10 mouse cellular contexts compared by ENCODE assay signal in the genomic region with DNA sequence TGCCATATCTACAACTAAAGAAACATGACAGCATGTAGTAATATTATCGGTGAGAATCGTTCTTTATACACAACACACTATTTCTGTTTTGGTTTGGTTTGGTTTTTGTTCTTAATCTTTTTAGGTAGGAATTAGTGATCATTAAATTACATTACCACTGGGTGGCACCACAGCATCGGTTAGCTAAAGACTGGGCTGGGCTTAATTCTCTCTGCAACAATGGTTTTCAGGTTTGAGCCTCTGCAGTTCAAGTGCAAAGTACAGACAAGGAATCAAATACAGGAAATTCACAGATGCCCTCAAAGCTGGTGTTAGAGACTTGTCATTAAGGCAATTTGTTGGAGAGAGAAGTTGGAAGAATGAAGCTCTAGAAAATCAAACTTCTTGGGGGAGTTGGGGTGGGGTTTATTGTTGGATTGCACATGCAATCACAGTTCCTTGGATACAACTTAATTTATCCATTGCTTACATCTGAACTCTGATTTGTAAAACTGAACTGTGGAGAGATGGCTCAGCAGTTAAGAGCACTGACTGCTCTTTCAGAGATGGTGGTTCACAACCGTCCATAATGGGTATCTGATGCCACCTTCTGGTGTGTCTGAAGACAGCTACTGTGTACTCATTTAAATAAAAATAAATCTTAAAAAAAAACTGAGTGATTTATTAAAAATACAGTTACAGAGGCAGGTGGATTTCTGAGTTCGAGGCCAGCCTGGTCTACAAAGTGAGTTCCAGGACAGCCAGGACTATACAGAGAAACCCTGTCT. TPM values are rescaled to one million over a fixed set of nuclear protein-coding genes. Genes with fewer than 3 reads are reported as not detected.
A peak's percentile ranks its signal among the peaks of the same experiment; 100 is the strongest.
DNase-seq lines count a peak whose midpoint lies in the region; ATAC-seq and TF ChIP-seq lines count a peak whose summit lies in the region.
"Had no signal": no experiment of that assay in that cellular context is flagged by ENCODE, and none has a peak within 500 bp of the region (broad histone marks: within the 10 kb centered on the region; RNA-seq: fewer than 3 reads in every experiment).

No protein-coding gene starts in this region.

- no peak overlapping the region for H3K27ac ChIP-seq in forebrain, embryonic 16.5 days (ENCODE audit: low read length)
- peak overlapping the region; percentile 24; the same call in 1 of the 2 replicates for H3K27ac ChIP-seq in small intestine, adult 2 months (ENCODE audit: insufficient read depth, low read depth, low read length)

- TF ChIP-seq POLR2A in small intestine, adult 2 months (IDR thresholded peaks at IDR 0.05; ENCODE audit: low read depth, low read length): no peak

- peak; percentile 61 for DNase-seq in adrenal gland, postnatal 14 days
- no peak for DNase-seq in adrenal gland, postnatal 4 days (ENCODE audit: low spot score in 2 of 2)
- peak; percentile 89 for DNase-seq in CD4-positive, CD25-positive, alpha-beta regulatory T cell, adult 2 months (ENCODE audit: low read depth, low spot score)
- peak; percentile 62 for DNase-seq in c-Kit-positive CD71-positive TER-119-positive erythroid progenitor cells, embryonic 14.5 days (ENCODE audit: low spot score)
- DNase-seq in kidney, adult 9 months: peak; percentile 77
- DNase-seq in lung, postnatal 36 days: peak; percentile 76

- TF ChIP-seq CTCF in small intestine, adult 2 months (IDR thresholded peaks at IDR 0.05; ENCODE audit: extremely low read depth, insufficient read length, insufficient replicate concordance, low read depth, low read length): no peak

- no peak overlapping the region for H3K4me3 ChIP-seq in forebrain, embryonic 16.5 days (replicated peaks; ENCODE audit: low read length)
- H3K4me3 ChIP-seq in small intestine, adult 2 months (ENCODE audit: low read depth, low read length): no peak overlapping the region

- H3K4me2 ChIP-seq in forebrain, embryonic 16.5 days (ENCODE audit: low read length): no peak overlapping the region

- no peaks in the 10 kb centered on the region for H3K36me3 ChIP-seq in forebrain, embryonic 16.5 days (ENCODE audit: control insufficient read depth, insufficient read depth)
- H3K36me3 ChIP-seq in small intestine, adult 2 months (ENCODE audit: control insufficient read depth, insufficient read depth, low read length): no peaks in the 10 kb centered on the region

- WGBS in forebrain, embryonic 16.5 days: 32% methylated on average over 5 of the region's 5 CpGs
- 18% methylated on average over 5 of the region's 5 CpGs for WGBS in small intestine, adult 2 months

- H3K9me3 ChIP-seq in forebrain, embryonic 16.5 days (ENCODE audit: control insufficient read depth, low read length): no peaks in the 10 kb centered on the region

- no peak overlapping the region for H3K9ac ChIP-seq in forebrain, embryonic 16.5 days (replicated peaks; ENCODE audit: low read depth, low read length)

- peak; percentile 70; the same call in 1 of the 2 replicates for ATAC-seq in forebrain, embryonic 16.5 days

- H3K27me3 ChIP-seq in forebrain, embryonic 16.5 days (replicated peaks; ENCODE audit: control insufficient read depth, insufficient read depth, low read length): no peaks in the 10 kb centered on the region
- no peaks in the 10 kb centered on the region for H3K27me3 ChIP-seq in small intestine, adult 2 months (ENCODE audit: control insufficient read depth, insufficient read depth, low read length)

- H3K4me1 ChIP-seq in forebrain, embryonic 16.5 days (replicated peaks; ENCODE audit: control insufficient read depth, insufficient read depth, low read length): no peaks in the 10 kb centered on the region
- H3K4me1 ChIP-seq in small intestine, adult 2 months (ENCODE audit: control insufficient read depth, insufficient read depth, insufficient read length, low read length): peaks cover 7% of the 10 kb centered on the region; the same call in 1 of the 2 replicates

RNA-seq across cellular contexts. Expression of a gene that starts 2.5 kb away (rescaled TPM):
- total RNA-seq in adrenal gland, postnatal 14 days (2021): not detected in 2 replicates
- not detected for total RNA-seq in adrenal gland, postnatal 4 days (2021)
- polyA plus RNA-seq in forebrain, embryonic 16.5 days (2015; fragmentation: Nextera tagmentation; extraction: Ambion mirVana): not detected in 2 replicates
- not detected in 2 replicates for polyA plus RNA-seq in small intestine, adult 2 months (2012; rRNA removed)
- polyA plus RNA-seq: large intestine, adult 2 months; stomach, embryonic 16.5 days had no signal

RNA-seq across cellular contexts. Expression of a gene that starts 7.2 kb away (rescaled TPM):
- total RNA-seq in adrenal gland, postnatal 14 days (2021): 32.2 and 55.5 TPM in 2 replicates
- total RNA-seq in adrenal gland, postnatal 4 days (2021): 10 to 100 TPM; 15.6 to 16.4 TPM
- polyA plus RNA-seq in forebrain, embryonic 16.5 days (2015; fragmentation: Nextera tagmentation; extraction: Ambion mirVana): 7.4 and 7.8 TPM in 2 replicates
- 0.80 and 3.4 TPM in 2 replicates for polyA plus RNA-seq in small intestine, adult 2 months (2012; rRNA removed)

RNA-seq across cellular contexts. Expression of a gene that starts 31.0 kb away (rescaled TPM):
- total RNA-seq in adrenal gland, postnatal 14 days (2021): 16.3 and 20.1 TPM in 2 replicates
- 10 to 100 TPM; 22.9 to 25.8 TPM for total RNA-seq in adrenal gland, postnatal 4 days (2021)
- 14.2 and 15.2 TPM in 2 replicates for polyA plus RNA-seq in forebrain, embryonic 16.5 days (2015; fragmentation: Nextera tagmentation; extraction: Ambion mirVana)
- polyA plus RNA-seq in small intestine, adult 2 months (2012; rRNA removed): 13.5 and 36.1 TPM in 2 replicates

RNA-seq across cellular contexts. Expression of a gene that starts 56.0 kb away (rescaled TPM):
- 20.3 and 35.6 TPM in 2 replicates for total RNA-seq in adrenal gland, postnatal 14 days (2021)
- total RNA-seq in adrenal gland, postnatal 4 days (2021): 10 to 100 TPM; 23.4 to 24.0 TPM
- polyA plus RNA-seq in forebrain, embryonic 16.5 days (2015; fragmentation: Nextera tagmentation; extraction: Ambion mirVana): 100 and 108 TPM in 2 replicates
- polyA plus RNA-seq in small intestine, adult 2 months (2012; rRNA removed): 2.8 and 4.0 TPM in 2 replicates

Comparison
In these comparisons a context has a peak if more than half of its experiments do, and no peak if none do; other contexts are left out.
1. DNase-seq: peak in adrenal gland, postnatal 14 days (single experiment), CD4-positive, CD25-positive, alpha-beta regulatory T cell, adult 2 months (single experiment), c-Kit-positive CD71-positive TER-119-positive erythroid progenitor cells, embryonic 14.5 days (single experiment), kidney, adult 9 months (single experiment) and lung, postnatal 36 days (single experiment); none in adrenal gland, postnatal 4 days (0 of 2).